Mouse (Mus musculus) MN1 (cell line): ENCODE data around the gene Mettl27.

Source experiments
- DNase-seq: peaks from one replicate; pipeline ENCODE4 v3.0.0-alpha.2; 2016; ENCODE audit warnings: low spot score

Gene Mettl27

DNA sequence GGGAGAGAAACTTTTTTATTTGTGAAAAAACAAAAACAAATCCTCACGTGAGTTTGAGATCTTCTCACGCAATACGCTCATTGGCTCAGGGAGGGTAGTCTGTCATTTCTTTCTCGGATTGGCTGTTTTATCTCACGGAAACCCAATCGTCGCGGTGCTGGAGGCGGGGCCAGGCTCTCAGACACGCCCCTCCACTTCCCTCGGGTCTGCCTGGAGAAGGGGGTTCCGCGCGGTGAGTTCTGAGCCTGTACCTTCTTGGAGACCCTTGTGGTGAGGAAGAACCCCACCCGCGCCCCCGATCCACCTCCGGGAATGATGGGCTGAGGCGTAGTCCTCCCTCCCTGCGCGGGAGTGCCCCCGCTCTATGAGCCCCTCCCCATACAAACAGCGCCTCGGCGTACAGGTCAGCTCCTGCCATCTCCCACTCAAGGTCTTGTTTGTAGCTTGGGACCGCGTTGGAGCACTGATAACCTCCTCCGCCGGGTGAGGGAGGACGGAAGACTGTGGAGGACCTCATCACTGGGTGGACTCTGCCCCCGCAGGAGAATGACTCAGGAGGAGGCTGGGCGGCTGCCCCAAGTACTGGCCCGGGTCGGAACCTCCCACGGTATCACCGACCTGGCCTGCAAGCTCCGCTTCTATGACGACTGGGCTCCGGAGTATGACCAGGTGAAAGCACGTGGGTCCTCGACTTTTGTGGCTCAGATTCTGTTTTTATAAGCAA lies at the start of gene Mettl27:
TSS of gene Mettl27 (plus strand) at position 190 of the 724 bp plus-strand sequence.
- DNase-seq: peak; percentile 97

DNA sequence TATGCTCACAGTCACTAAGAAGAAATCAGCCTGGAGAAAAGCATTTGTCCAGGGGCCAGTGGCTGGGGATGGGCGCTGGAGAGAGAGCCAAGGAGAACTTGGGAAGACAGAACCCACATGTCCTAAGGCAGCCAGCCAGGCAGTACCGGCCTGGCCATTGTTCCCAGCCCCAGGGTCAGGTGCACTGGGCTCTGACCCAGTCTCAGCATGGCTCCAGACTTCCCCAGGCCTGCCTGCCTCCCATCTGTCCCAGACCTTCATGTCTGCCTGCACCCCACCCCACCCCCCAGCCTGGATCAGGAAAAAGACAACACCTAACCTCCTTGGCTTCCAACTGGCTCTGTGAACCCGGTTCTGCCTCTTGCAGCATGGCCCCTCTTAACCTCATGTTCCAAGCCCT lies 49.1 kb upstream of the Mettl27 start:
- no peak for DNase-seq

DNA sequence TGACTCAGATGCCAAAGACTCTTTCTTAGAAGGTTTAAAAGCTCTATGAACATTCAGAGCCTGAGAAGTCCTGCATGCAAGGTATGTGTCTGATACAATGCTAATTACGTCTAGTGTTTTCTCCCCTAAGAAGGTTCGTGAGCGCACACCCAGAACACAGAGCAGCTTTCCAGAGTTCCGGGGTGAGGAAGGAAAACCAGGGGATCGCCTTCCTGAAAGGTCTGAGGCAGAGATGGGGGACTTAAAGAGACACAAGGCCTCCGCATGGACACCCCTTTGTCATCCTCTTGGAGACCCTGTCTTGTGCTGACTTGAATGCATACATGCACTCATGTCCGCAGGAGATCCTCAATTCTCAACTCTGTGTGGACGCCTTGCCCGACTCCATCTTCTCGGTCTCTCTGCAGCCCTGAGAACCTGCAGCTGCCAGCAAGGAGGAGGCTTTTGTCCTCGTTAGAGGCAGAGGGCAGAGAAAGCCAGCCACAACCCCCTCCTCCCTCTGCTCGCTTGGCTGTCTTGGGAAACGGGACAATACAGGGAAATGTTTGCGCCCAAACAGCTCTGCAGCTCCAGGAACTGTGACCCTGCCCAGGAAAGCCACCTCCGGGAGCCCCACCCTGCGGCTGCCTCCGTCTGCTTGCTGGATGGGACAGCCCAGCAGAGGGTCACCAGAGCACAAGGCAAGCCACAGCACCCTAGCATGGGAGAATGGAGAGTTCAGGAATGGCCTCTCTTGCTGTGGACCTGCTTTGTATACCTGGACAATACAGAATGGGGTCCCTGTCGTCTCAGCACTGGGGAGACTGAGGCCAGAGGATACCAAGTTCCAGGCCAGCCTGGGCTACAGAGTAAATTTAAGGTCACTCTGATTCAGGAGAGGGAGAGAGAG lies 44.5 kb upstream of the Mettl27 start:
- DNase-seq: no peak

DNA sequence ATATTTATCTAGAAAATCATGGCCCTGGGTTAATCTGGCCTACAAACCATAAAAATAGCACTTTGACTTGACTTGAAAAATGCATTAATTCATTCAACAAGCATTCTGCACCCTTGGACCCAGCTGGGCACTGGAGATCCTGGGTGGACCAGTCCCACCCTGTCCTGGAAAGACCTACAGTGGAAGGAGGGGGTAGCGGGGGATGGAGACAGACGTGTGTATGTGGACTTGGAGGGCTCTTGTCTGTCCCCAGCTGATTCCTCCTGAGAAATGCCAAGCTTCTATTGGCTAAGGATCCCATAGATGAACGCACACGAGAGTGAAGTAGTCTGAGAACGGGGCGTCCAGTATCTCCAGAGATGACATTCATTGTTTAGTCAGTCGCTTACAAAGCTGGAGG lies 43.7 kb upstream of the Mettl27 start:
- DNase-seq: no peak

DNA sequence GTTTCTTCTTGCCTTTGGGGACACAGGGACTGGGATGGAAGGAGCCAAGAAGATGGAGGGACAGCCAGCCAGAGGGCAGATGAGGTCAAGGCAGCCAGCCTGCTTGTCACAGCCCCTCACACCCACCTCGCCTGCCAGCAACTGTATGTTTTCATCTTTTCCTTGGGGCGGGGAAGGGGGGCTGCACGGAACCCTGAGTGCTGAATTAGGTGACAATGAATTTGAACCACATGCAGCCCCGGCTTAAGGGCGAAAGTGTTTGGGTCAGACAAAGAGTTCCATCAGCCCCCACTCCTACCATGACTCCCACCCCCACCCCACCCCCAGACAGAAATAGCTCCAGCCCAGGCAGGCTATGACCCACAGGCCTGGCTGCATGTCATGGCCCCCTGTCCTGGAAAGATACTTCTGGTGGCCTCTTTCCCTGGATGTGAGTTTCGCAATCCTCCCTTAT lies 41.5 kb upstream of the Mettl27 start:
- no peak for DNase-seq

DNA sequence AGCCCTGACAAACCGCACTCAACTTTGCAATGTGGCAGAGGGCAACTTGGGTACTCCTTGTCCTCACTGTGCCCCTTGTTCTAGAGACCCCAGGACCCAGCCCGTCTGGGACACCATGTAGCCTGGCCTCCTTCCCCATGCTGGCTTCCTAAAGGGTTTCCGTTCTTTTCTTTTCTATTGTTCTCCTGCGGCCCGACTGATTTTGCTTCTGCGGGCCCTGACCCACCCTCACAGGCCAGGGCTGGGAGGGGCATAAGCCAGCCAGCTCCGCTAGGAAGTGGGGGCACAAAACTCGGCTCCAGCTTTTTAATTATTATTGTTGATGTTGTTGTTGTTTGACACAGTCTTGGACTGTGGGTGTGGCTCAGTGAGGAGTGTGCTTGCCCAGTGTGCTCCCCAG lies 40.6 kb upstream of the Mettl27 start:
- no peak for DNase-seq

DNA sequence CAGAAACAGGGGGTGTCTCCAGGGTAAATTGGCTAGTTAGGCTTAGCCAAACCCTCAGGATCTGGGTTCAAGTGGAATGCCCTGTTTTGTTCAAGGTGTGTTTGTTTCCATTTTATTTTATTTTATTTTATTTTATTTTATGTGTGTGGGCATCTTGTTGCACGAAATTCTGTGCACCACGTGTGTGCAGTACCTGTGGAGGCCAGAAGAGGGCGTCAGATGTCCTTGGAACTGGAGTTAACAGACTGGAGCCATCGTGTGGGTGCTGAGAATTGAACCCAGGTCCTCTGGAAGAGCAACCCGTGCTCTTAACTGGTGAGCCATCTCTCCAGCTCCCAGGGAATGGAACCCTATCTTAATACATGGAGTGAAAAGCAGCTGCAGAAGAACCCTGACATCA lies 39.5 kb upstream of the Mettl27 start:
- DNase-seq: no peak

DNA sequence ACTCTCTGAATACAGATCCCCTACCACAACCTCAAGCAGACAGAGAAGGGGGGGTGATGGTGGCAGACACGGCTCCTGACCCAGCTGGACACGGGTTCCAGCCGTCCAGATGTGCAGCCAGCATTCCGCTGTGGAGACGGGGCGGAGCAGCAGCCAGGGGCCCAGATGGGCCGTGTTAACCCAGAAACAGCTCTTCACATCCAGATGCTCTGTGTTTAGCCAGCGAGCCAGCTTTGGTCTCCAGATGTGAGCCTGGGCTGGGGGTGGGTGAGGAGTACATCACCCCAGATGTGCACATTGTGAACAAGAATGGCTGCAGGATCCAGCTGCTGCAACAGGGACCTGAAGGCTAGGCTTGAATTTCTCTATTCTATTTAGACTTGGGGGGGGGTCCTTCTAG lies 36.9 kb upstream of the Mettl27 start:
- peak; percentile 25 for DNase-seq

DNA sequence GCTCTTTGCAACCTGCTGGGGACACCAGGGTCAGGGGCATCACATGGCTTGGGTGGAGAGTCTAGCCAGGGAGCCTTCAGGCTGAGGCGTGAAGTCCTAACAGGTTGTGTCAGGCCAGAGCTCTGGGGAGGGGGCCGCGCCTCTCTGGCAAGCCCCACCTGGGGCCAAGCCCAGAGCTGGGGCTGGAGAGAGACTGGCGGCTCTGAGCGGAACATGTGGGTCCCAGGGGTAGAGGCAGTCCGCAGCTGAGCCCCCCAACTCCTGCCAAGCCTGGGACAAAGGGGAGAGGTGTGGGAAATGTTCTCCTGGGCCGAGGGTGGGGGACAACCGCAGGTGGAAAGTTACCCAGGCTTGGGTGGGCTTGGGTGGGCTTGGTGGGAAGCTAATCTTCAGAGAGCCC lies 35.2 kb upstream of the Mettl27 start:
- no peak for DNase-seq

DNA sequence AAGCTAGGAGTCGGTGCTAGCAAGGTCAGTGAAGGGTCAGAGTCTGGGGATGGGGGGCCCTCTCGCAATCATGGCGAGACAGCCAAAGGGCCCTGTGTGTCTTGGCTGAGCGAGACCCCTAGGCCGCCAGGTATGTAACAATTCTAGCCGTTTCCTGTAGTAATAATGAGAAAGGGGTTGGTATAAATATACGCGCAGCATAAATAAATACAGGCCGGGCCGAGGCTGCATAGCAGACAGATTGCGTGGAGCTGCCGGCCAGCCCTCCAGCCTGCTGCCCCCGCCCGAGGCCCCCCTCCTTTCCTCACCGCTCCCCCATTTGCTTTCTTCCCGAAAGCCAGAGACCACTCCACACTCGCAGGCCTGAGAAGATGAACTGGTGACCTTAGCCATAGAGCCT lies 34.6 kb upstream of the Mettl27 start:
- DNase-seq: no peak

DNA sequence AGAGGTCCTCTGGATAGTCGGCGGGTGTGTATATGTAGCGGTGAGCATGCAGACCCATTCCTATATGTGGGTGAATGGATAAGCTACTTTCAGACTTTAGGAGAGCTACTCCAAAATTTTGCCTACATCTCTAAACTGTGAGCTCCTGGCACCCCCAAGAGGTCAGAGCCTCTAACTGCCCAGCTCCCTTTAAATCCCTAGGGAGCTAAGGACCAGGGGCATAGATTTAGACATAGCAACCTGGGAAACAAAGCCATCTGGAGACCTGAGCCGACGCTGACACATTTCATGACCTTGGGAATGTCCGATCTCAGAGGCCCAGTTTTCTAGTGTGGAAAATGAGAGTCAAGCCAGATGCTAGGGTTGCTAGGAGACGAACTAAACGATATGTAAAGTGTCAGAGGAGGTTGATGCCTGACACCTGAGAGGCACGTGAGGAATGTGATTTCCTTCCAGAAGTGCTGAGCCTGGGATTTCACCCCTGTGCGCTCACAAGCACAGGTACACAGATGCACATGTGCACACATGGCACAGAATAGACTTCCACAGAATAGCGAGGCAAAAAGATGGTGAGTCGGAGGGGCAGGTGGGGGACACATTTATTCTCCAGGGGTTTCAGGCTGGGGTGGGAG lies 31.0 kb upstream of the Mettl27 start:
- DNase-seq: peak; percentile 88

DNA sequence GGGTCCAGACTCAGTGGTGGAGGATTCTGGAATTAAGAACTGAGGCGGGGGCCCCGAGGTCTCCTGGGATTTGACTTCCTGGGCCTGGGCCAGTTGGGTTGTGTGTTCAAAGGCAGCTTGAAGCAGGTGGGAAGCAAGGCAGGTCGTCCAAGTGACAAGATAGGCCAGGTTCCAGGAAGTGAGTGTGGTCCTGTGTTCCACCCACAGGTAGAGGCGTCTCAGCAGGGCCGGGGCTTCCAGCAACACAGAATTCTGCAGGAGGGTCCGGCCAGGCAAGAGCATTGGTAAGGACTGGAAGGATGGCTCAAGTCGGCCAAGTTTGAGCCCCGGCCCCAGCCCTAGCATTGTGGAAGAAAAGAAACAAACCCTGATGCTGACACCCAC lies 30.5 kb upstream of the Mettl27 start:
- DNase-seq: no peak

DNA sequence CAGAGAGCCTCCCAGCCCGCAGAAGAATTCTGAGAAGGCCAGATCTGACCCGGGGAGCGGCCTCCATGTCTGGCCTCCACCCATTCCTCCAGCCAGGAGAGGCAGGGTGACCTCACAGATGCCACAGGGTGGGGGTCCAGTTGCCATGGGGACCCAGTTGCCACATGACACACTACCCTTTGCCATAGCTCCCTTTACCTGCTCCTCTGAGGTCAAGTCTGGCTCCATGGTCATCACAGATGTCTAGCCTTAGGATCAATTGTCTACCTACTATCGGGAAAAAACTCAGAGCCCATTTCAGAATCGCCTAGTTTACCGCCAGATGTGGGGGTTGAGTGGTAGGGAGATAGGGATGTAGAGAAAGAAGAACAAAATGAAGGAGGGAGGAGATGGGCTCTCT lies 25.5 kb upstream of the Mettl27 start, which contains the start of gene Tmem270:
TSS of gene Tmem270 (minus strand) at position 101 of the 400 bp plus-strand sequence.
- DNase-seq: no peak

DNA sequence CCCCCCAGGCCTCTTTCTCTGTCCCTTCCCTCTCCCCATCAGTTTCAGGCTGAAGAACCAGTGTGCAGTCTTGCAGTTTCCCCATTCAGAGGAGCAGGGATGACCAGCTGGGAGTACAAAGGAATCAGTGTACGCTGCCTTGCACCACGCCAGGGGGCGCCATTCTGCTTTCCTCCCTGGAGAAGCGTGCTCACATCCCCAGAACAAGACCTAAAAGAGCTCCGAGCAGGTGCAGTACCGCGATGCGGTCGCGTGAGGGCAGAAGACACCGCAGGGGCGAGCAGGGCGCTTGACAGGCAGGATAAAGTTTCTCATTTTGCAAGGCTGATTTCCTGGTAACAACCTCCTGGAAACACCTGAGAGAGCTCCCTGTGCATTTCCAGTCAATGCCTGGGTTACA lies 25.0 kb upstream of the Mettl27 start:
- peak; percentile 95 for DNase-seq

DNA sequence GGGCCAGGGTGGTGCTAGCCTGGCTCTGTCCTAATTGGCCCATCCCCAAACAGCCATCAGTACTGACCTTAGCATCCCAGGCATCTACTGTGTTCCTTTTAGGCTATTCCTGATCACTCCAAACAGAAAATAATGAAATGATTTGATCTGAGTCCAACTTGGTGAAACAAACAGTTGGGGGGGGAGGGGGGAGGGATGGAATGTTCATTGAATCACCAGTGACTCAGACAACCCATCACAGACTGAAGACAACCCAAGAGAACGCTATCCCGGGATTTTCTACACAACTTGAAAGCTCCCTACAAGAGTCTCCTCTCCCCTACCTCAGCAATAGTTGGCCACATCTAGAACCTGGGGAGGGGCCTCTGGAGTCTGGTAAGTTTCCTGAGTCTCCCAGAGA lies 20.3 kb upstream of the Mettl27 start:
- DNase-seq: peak; percentile 31

DNA sequence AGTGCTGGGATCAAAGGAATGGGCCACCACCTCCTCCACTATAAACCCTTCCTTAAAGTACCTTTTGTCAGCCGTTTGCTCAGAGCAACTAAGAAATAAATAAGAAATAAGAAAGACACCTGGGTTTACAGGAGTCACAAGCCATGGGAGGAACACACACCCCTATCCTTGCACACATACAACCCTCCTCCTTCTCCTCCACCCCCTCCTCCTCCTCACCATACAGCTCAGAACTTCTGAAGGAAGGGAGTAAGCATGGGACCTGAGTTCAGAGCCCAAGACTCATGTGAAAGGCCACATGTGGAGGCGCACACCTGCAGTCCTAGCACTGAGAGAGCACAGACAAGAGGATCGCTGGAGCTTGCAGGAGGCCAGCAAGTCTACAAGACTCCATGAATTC lies 18.8 kb upstream of the Mettl27 start:
- DNase-seq: no peak

DNA sequence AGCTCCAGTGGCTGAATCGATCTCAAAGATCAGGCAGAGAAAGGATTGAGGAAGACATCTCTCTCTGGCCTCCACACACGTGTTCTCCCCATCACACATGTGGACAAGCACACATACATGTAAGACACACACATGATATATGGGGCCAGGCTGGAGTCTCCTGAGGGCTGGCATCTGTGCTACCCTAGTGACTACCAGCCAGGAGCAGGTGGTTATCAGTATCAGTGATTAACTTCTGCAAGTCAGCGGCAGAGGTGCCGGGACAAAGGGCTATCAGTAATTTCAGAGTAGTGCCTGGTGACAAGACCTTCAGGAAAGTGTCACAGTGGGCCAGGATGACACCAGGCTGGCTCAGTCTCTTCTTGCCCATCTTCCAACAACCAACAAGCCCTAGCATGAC lies 18.4 kb upstream of the Mettl27 start:
- no peak for DNase-seq

DNA sequence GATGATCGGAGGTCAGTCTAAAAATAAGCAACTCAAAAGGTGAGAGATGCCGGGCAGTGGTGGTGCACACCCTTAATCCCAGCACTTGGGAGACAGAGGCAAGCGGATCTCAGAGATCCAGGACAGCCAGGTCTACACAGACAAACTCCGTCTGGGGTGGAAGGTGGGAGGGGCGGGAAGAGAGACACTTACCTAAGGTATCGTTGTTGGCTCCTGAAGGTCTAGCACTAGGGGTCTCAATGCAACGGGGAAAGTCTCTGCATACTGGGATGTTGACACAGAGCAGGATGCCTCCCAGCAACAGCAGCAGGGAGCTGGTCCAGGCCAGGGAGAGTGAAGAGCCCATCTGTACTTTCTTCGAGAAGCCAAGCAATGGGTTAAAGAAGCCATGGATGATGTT lies 17.7 kb upstream of the Mettl27 start:
- DNase-seq: no peak

DNA sequence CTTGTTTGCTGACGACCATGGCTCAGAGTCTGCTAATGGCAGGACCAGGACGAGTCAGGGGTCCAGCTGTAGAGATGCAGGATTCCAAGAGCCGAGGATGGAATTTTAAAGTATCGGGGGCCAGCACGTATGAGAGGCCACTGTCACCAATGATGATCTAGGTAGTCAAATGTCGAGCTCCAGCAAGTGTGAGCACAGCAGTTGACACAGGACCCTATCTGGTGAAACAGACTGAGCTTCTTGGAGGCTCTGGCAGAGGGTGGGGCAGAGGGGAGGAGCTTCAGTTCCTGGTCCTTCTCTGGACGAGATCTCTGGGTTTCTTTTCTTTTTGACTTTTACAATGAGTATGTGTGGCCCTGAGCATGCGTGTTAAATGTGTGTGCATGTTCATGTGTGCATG lies 16.9 kb upstream of the Mettl27 start, which contains the start of gene Cldn13:
TSS of gene Cldn13 (minus strand) at position 216 of the 400 bp plus-strand sequence.
- no peak for DNase-seq

DNA sequence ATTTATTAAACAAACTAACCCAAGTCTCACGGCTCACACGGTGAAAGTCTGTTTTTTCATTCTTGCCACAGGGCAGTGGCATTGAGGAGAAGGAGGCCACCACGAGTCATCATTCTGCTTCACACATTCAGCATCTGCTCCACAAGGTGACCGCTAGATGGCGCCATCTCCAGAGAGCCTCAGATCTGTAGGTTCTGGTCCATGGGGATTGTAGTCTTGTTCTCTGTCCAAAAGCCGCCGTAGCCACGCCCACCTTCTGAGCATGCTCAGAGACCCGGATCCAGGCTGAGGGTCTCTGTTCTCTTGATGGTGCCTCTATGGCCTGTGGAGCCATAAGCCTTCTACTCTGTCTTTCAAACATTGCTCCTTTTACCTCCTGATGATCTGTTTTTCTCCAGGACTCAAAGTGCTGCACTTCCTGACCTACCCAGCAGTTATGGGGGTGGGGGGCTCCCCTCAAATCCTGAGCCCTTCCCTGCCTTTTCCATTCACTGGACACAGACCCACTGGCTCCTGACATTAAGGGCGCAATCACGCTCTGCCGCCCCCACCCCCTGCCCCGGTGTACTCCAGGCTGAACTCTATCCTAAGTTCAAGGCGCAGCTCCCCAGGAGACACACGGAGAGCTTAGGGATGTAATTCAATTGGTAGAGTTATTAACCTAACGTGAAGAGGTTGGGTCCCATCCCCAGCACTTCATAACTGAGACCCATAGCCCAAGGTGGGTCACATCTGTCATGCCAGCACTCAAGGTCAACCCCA lies 13.9 kb upstream of the Mettl27 start:
- peak; percentile 57 for DNase-seq

DNA sequence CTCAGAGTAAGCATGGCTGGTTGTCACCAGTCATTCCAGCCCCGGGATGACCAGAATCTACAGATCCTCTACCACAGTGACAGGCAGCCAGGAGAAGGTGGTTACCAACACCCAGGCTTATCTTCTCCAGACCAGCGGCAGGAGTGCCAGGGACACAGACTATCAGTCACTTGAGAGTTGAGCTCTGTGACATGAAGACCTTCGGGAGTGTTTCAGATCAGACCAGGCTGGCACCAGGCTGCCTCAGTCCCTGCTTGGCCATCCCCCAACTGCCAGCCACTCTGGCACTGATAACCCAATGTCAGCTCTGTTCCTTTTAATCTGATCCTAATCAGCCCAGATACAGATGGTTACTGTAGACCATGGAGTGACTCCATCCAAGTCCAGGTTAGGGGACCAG lies 13.1 kb upstream of the Mettl27 start:
- DNase-seq: no peak

DNA sequence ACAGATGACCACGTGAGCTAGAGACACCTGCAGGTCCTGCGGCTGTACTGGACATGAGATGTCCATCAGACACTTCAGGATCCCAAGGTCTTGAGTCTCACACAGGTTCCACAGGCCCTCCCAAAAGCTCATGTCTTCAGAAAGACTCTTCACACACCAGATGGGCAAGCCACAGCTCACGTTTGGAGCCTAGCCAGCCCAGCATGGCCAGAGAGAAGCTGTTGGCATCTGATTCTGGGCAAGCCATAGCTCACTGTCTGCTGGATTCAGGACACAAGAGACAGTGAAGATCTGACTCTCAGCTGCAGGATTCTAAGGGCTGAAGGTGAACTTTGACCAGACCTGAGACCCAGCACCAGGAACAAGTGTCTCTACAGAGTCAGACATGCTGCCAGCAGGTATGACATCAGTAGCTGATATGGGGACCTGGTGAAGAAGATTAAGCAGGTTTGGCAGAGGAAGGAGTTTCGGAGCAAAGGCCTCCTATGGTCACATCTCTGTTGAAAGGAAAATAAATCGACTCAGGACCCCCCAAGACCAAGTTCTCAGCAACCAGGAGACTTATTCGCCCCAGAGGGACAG lies 12.0 kb upstream of the Mettl27 start:
- peak; percentile 49 for DNase-seq
